Mouse (Mus musculus): ENCODE results near the gene Pik3ip1. TPM values are rescaled to one million over a fixed set of nuclear protein-coding genes. Genes with fewer than 3 reads are reported as not detected.

Gene Pik3ip1
- polyA plus RNA-seq, 1 experiment from 2014 or later = 15.8 TPM

DNA sequence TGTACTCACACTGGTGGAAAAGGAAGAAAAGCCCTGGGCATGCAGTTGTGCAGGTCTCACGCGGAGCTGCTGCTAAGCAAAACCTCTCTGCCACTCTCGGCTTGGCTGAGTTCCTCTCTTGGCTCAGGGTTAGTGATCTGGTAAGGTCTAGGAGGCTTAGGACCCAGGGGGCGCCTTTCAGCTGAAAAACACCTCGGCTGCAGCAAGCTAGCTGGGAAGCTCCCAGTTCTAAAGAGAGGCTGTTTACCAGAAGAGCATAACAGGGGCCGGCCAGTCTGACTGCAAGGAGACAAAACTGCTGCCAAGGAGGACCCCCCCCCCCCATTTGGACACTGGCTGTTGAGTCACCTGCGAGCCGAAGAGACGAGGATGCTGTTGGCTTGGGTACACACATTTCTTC lies 365 bp downstream of the Pik3ip1 start:
- Histone ChIP-seq H3K27ac (replicated peaks) (peak overlapping the region; percentile 71), H3K4me1 (peaks cover 42% of the 10 kb centered on the region), H3K4me3 (replicated peaks) (peak overlapping the region; percentile 49), H3K27me3 (no peaks in the 10 kb centered on the region), H3K9ac (peak overlapping the region; percentile 34; the same call in 1 of the 2 replicates), H3K4me2 (replicated peaks) (peak overlapping the region; percentile 100), H3K9me3 (replicated peaks) (no peaks in the 10 kb centered on the region), H3K36me3 (0 out of 2 replicates have a peak, but pooled peaks cover 2% of the 10 kb centered on the region)
- peak; percentile 26; the same call in 1 of the 2 replicates for ATAC-seq (ENCODE audit: insufficient number of reproducible peaks, low FRiP score, low TSS enrichment, low read depth)
- under 1% methylated on average over 9 of the region's 9 CpGs for WGBS

DNA sequence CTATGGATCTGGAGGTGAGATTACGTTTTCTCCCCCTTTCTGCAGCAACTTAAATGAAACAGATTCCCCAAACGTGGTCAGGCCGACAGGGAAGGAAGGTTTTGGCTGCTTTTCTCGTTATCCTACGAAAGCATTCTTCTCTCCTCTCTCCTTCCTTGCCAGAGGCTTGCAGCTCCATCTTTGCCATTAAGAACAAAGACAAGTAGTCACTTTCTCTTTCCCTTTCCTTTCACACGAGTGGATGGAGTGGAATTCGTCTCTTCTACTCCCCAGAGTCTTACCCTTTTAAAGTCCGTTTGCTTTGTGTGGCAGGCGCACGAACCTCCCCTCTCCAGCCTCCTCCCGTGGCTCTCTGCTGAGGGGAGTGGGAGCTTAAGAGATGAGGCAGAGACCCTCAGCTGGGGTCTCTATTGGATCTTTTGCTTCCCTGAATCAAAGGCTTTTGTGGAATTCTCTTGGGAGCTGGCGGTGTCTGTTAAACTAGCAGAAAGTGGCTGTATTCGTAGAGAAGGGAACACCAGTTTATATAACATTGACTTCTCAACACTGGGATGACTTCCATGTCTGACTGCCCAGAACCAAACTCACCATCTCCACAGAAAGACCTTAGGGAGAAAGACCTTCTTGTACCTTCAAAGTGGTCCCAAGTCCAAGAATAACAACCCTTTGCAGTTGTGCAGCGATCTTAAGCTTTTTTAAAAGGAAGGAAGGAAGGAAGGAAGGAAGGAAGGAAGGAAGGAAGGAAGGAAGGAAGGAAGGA lies 970 bp downstream of the Pik3ip1 start:
- Histone ChIP-seq H3K9ac (peak overlapping the region; percentile 34; the same call in 1 of the 2 replicates), H3K4me2 (replicated peaks) (peak overlapping the region; percentile 100), H3K9me3 (replicated peaks) (no peaks in the 10 kb centered on the region), H3K4me1 (peaks cover 44% of the 10 kb centered on the region), H3K27me3 (no peaks in the 10 kb centered on the region), H3K4me3 (replicated peaks) (peak overlapping the region; percentile 49), H3K27ac (replicated peaks) (peak overlapping the region; percentile 71), H3K36me3 (0 out of 2 replicates have a peak, but pooled peaks cover 2% of the 10 kb centered on the region)
- ATAC-seq (ENCODE audit: insufficient number of reproducible peaks, low FRiP score, low TSS enrichment, low read depth) = no peak
- under 1% methylated on average over 14 of the region's 14 CpGs for WGBS

DNA sequence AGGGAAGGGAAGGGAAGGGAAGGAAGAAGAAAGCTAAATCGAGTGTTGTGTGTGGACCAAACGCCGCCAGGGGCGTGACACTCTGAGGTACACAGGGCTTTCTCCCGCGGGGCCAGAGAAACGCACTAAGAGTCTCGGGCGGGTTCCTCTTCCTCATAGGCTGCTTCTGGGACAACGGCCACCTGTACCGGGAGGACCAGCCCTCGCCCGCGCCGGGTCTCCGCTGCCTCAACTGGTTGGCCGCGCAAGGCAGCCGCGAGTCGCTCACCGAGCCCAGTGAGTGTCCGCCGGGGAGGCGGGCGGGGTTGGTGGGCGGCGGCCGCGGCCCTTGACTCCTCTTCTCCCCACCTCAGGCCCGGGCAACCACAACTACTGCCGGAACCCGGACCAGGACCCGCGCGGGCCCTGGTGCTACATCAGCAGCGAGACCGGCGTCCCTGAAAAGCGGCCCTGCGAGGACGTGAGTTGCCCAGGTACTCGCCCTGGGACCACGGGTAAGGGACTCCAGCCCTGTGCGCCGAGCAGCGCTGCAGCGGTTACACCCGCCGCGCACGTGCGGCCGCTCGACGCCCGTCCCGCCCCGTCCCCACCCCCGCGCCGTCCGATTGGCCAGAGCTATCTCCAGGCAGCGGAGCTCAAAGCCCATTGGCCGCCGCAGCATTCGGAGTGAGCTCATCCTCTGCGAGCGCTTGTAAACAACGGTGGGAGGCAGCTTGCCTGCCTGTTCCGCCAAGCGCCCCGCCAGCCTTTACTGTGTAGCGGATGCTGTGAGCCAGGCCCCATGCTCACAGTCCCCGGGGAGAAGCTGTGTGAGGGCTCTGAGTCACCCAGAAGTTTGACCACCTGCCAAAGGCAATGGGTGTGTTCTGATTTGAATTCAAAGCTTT lies 1.8 kb downstream of the Pik3ip1 start:
- Histone ChIP-seq H3K27me3 (no peaks in the 10 kb centered on the region), H3K9ac (peak overlapping the region; percentile 16; the same call in 1 of the 2 replicates), H3K4me1 (peaks cover 45% of the 10 kb centered on the region), H3K4me2 (replicated peaks) (peak overlapping the region; percentile 100), H3K27ac (replicated peaks) (peak overlapping the region; percentile 68), H3K36me3 (0 out of 2 replicates have a peak, but pooled peaks cover 2% of the 10 kb centered on the region), H3K4me3 (replicated peaks) (peak overlapping the region; percentile 49), H3K9me3 (replicated peaks) (no peaks in the 10 kb centered on the region)
- ATAC-seq (ENCODE audit: insufficient number of reproducible peaks, low FRiP score, low TSS enrichment, low read depth) = peak; percentile 94
- WGBS = under 1% methylated on average over 75 of the region's 75 CpGs

DNA sequence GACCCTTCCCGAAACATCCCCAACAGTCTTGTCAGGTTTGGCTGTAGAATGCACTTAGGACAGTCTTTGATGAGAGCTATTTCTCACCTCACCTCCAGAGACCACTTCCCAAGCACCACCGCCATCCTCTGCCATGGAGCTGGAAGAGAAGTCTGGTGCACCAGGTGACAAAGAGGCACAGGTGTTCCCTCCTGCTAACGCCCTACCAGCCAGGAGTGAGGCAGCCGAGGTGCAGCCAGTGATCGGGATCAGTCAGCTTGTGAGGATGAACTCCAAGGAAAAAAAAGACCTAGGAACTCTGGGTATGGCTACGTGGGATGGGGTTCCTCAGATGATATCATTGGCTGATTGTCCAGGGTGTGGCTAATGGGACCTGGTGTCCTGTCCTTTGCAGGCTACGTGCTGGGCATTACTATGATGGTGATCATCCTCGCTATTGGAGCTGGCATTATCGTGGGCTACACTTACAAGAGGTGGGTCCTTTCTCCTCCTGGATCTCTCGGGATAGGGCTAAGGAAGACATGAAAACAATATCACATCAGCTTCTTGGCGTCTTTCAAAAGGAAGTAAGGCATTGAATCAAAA lies 3.0 kb downstream of the Pik3ip1 start:
- Histone ChIP-seq H3K4me1 (peaks cover 55% of the 10 kb centered on the region), H3K9ac (no peak overlapping the region), H3K9me3 (replicated peaks) (no peaks in the 10 kb centered on the region), H3K27me3 (no peaks in the 10 kb centered on the region), H3K36me3 (0 out of 2 replicates have a peak, but pooled peaks cover 2% of the 10 kb centered on the region), H3K27ac (replicated peaks) (no peak overlapping the region), H3K4me3 (replicated peaks) (no peak overlapping the region), H3K4me2 (replicated peaks) (no peak overlapping the region)
- 83% methylated on average over 11 of the region's 11 CpGs for WGBS
- no peak for ATAC-seq (ENCODE audit: insufficient number of reproducible peaks, low FRiP score, low TSS enrichment, low read depth)

DNA sequence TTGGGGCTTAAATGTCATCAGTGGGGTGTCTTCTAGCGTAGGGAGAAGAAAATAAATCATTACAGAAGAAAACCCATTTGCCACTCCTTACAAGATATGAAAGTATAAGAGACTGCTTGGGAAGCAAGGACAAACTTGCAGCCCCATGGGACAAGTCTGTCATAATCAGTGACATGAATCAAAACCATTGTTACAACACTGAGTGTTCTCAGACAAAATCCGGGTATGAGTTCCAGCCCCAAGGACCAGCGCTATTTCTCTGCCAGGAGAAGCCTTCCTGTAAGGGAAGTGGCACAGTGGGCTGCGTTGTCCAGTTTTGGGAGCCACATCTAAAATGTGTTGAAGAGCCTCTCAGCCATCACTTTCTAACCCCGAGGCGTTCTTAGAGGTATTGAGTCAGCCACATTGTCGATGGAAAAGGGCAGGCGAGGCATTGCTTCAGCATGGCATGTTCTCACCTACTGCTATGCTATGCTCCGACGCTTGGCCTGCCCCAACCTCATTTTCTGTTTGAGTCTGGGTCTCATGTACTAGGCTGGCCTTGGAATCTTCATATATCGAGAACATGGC lies 4.0 kb downstream of the Pik3ip1 start:
- Histone ChIP-seq H3K4me2 (replicated peaks) (no peak overlapping the region), H3K9ac (no peak overlapping the region), H3K27me3 (no peaks in the 10 kb centered on the region), H3K9me3 (replicated peaks) (no peaks in the 10 kb centered on the region), H3K36me3 (0 out of 2 replicates have a peak, but pooled peaks cover 2% of the 10 kb centered on the region), H3K27ac (replicated peaks) (no peak overlapping the region), H3K4me3 (replicated peaks) (no peak overlapping the region), H3K4me1 (peaks cover 50% of the 10 kb centered on the region)
- ATAC-seq (ENCODE audit: insufficient number of reproducible peaks, low FRiP score, low TSS enrichment, low read depth) = no peak
- WGBS = 81% methylated on average over 11 of the region's 11 CpGs

DNA sequence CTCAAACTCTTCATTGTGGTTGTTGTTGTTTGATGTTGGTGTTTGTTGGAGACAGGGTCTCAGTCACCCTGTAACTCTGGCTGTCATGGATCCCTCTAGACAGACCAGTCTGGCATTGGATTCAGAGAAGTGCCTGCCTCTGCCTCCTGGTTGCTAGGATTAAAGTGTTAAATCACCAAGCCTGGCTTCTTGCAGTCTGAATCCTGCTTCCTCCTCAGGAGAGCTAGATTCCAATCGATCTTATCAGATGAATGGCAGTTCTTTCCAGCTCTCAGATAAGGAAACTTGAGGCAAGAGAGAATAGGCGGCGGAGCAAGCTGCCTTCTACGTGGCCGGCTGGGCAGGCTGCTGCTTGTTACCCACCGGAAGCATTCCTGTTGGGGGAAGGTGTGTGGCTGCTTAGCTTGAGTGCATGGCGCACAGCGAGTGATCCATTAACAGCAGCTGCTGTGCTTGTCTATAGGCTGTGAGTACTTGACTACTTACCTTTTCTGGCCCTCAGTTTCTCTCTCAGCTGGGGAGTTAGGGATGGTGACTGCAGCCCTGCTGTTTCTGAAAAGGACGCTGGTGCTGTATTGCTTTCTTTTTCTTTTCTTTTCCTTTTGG lies 4.6 kb downstream of the Pik3ip1 start:
- Histone ChIP-seq H3K27ac (replicated peaks) (no peak overlapping the region), H3K9ac (no peak overlapping the region), H3K4me1 (peaks cover 47% of the 10 kb centered on the region), H3K36me3 (0 out of 2 replicates have a peak, but pooled peaks cover 2% of the 10 kb centered on the region), H3K4me3 (replicated peaks) (no peak overlapping the region), H3K4me2 (replicated peaks) (no peak overlapping the region), H3K27me3 (no peaks in the 10 kb centered on the region), H3K9me3 (replicated peaks) (no peaks in the 10 kb centered on the region)
- no peak for ATAC-seq (ENCODE audit: insufficient number of reproducible peaks, low FRiP score, low TSS enrichment, low read depth)
- 26% methylated on average over 9 of the region's 9 CpGs for WGBS

DNA sequence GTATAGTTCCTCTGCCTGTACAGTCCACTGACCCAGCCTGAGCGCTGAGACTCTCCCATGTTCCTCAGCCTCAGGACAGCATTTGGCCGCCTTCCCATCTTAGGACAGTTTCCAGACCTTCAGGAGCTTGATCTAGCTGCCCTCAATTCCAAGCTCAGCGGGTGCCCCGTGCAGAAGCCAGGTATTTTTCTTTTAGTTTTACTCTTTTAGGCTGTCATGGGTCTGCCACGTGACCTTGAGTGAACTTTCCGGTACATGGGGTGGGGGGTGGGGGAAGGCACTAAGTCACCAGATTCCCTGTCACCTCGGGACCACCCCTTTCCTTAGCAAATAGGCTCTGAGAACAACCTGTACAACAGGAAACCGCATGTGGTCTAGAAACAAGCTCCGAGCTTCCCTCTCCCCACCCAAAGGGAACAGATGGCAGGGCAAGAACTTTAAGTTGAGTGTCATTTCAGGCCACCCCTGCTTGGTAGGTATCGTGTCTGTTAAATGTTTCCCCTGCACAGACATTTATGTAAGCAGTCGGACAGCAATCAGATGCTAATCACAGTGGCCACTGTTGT lies 5.5 kb downstream of the Pik3ip1 start:
- H3K4me2 ChIP-seq (replicated peaks) = no peak overlapping the region
- 0 out of 2 replicates have a peak, but pooled peaks cover 2% of the 10 kb centered on the region for H3K36me3 ChIP-seq
- ATAC-seq (ENCODE audit: insufficient number of reproducible peaks, low FRiP score, low TSS enrichment, low read depth) = no peak
- no peak overlapping the region for H3K4me3 ChIP-seq (replicated peaks)
- H3K9me3 ChIP-seq (replicated peaks) = no peaks in the 10 kb centered on the region
- H3K9ac ChIP-seq = no peak overlapping the region
- no peaks in the 10 kb centered on the region for H3K27me3 ChIP-seq
- WGBS = 40% methylated on average over 11 of the region's 11 CpGs
- peaks cover 41% of the 10 kb centered on the region for H3K4me1 ChIP-seq
- H3K27ac ChIP-seq (replicated peaks) = no peak overlapping the region

DNA sequence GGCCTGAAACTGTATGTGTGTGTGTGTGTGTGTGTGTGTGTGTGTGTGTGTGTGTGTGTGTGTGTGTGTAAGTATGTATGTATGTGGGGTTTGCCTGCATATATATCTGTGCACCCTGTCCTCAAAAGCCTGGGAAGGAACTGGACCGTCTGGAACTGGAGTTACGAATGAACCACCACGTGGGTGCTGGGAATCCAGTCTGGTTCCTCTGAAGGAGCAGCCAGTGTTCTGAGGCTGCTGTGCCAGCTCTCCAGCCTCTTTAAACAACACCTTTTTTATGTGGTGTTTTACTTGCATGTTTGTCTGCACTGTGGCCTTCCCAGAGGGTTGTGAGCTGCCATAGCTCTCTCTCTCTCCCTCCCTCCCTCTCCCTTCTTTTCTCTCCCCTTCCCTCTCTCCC lies 6.4 kb downstream of the Pik3ip1 start:
- peaks cover 33% of the 10 kb centered on the region for H3K4me1 ChIP-seq
- H3K9ac ChIP-seq = no peak overlapping the region
- H3K36me3 ChIP-seq = 0 out of 2 replicates have a peak, but pooled peaks cover 2% of the 10 kb centered on the region
- H3K27me3 ChIP-seq = no peaks in the 10 kb centered on the region
- no peaks in the 10 kb centered on the region for H3K9me3 ChIP-seq (replicated peaks)
- H3K4me2 ChIP-seq (replicated peaks) = no peak overlapping the region
- H3K4me3 ChIP-seq (replicated peaks) = no peak overlapping the region
- 61% methylated on average over 3 of the region's 3 CpGs for WGBS
- H3K27ac ChIP-seq (replicated peaks) = no peak overlapping the region
- no peak for ATAC-seq (ENCODE audit: insufficient number of reproducible peaks, low FRiP score, low TSS enrichment, low read depth)

DNA sequence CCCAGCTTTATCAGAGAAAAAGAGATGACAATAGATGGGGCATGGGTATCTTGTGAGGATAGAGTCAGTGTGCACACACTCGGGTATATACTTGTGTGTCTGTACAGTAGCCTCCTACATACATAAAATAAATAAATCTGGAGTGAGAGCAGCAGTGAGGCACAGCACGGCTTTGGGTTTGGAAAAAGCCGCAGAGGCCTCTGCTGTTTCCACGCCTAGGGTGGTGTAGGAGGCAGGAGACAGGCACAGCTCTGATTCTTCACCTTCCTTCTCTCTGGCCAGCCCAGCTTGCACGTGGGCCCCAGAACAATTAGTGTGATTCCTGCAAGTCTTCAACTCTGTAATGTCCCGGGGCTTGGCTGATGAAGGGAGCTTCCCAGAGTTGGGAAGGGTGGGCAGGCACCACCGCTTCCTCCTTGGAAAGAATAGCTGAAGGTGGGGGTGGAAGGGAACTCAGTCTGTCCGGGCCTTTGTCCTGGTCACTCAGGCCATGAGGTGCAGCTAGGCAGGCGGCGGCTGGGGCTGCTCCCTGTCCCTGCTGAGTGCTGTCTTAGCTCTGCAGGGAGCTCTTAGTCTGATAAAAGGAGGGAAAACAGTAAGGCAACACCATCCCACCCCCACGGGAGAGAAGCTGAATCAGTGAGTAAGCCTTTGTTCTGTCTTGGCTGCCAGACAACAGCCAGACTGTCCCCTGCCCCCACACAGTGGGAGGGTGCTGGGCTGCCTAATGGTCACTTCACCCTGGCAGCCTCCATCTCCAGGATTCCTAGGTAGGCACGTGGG lies 7.2 kb downstream of the Pik3ip1 start:
- no peaks in the 10 kb centered on the region for H3K27me3 ChIP-seq
- no peak overlapping the region for H3K4me2 ChIP-seq (replicated peaks)
- peak; percentile 47; the same call in 1 of the 2 replicates for ATAC-seq (ENCODE audit: insufficient number of reproducible peaks, low FRiP score, low TSS enrichment, low read depth)
- H3K27ac ChIP-seq (replicated peaks) = 0 out of 2 replicates have a peak overlapping the region, but pooled peaks have one; percentile 17
- 24% methylated on average over 12 of the region's 12 CpGs for WGBS
- no peaks in the 10 kb centered on the region for H3K9me3 ChIP-seq (replicated peaks)
- no peak overlapping the region for H3K9ac ChIP-seq
- H3K36me3 ChIP-seq = peaks cover 6% of the 10 kb centered on the region; the same call in 1 of the 2 replicates
- peaks cover 26% of the 10 kb centered on the region for H3K4me1 ChIP-seq
- H3K4me3 ChIP-seq (replicated peaks) = no peak overlapping the region

All from embryonic facial prominence, embryonic 15.5 days (tissue).